Mouse (Mus musculus) stomach, embryonic 14.5 days (tissue): ENCODE data around the gene Gm1673. TPM values are rescaled to one million over a fixed set of nuclear protein-coding genes. Genes with fewer than 3 reads are reported as not detected.

ENCODE experiments used
- ATAC-seq: fragments of 200-750 bp; cut with Nextera tagmentation; 2 replicates; pipeline ENCODE4 v1.8.0; 2017; ENCODE audit warnings: low read depth, moderate TSS enrichment; ENCODE audit not compliant: insufficient number of reproducible peaks, insufficient read depth, low FRiP score
- H3K27ac ChIP-seq: fragments of 300-500 bp; sonication (generic); 2 replicates; pipeline ENCODE4 v1.5.1; 2014; ENCODE audit warnings: mild to moderate bottlenecking, low read length, moderate library complexity, mixed read lengths
- H3K27me3 ChIP-seq: fragments of 300-500 bp; sonication (generic); 2 replicates; pipeline ENCODE4 v1.6.1; 2014; ENCODE audit warnings: low read length, control low read depth, mixed read lengths; ENCODE audit not compliant: control insufficient read depth, insufficient read depth
- H3K36me3 ChIP-seq: fragments of 300-500 bp; sonication (generic); 2 replicates; pipeline ENCODE4 v1.6.1; 2014; ENCODE audit warnings: mild to moderate bottlenecking, control low read depth, low read length, moderate library complexity, mixed read lengths; ENCODE audit not compliant: control insufficient read depth, insufficient read depth
- H3K4me1 ChIP-seq: fragments of 300-500 bp; sonication (generic); 2 replicates; pipeline ENCODE4 v1.6.1; 2014; ENCODE audit warnings: low read length, control low read depth, mixed read lengths; ENCODE audit not compliant: control insufficient read depth, insufficient read depth
- H3K4me2 ChIP-seq: fragments of 300-500 bp; sonication (generic); replicated peaks from 2 replicates; pipeline ENCODE4 v1.6.1; 2014; ENCODE audit warnings: low read depth, low read length, control low read depth
- H3K4me3 ChIP-seq: fragments of 300-500 bp; sonication (generic); 2 replicates; pipeline ENCODE4 v1.5.1; 2014; ENCODE audit warnings: low read depth, low read length, control low read depth
- H3K9ac ChIP-seq: fragments of 300-500 bp; sonication (generic); replicated peaks from 2 replicates; pipeline ENCODE4 v1.6.1; 2014; ENCODE audit warnings: low read depth, mild to moderate bottlenecking, control low read depth, low read length, moderate library complexity, mixed read lengths
- H3K9me3 ChIP-seq: fragments of 300-500 bp; sonication (generic); 2 replicates; pipeline ENCODE4 v1.6.1; 2016; ENCODE audit warnings: low read depth, low read length, control low read depth; ENCODE audit not compliant: control insufficient read depth
- WGBS: fragments of 180-500 bp; shearing (Covaris S2); extraction: QIAGEN DNeasy Blood & Tissue Kit; methylation state at CpG from one replicate; pipeline ENCODE4 v1.1.7; 2014; 5-methylcytosine and 5-hydroxymethylcytosine counted together
- polyA plus RNA-seq: library from polyadenylated mRNA; unstranded; fragments of >200 nt; fragmentation: Nextera tagmentation; extraction: Ambion mirVana; gene quantifications from 2 replicates; pipeline ENCODE4 v1.2.1, GENCODE M21; 2014

Gm1673 gene
- polyA plus RNA-seq, 1 experiment from 2014 or later, result 89.8 TPM

DNA sequence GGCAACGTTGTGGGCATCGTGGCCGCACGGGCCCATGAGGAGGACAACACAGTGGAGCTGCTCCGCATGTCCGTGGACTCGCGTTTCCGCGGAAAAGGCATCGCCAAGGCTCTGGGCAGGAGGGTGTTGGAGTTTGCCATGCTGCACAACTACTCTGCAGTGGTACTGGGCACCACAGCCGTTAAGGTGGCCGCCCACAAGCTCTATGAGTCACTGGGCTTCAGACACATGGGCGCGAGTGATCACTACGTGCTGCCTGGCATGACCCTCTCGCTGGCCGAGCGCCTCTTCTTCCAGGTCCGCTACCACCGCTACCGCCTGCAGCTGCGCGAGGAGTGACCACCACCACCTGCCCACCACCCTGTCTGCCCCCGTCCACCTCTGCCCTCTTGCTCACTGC lies 17.6 kb downstream of the Gm1673 start:
- Histone ChIP-seq H3K4me2 (no peak overlapping the region), H3K9ac (no peak overlapping the region), H3K4me3 (no peak overlapping the region), H3K27me3 (peaks cover 23% of the 10 kb centered on the region), H3K9me3 (no peaks in the 10 kb centered on the region), H3K27ac (no peak overlapping the region), H3K4me1 (peaks cover 6% of the 10 kb centered on the region; the same call in 1 of the 2 replicates), H3K36me3 (no peaks in the 10 kb centered on the region)
- 94% methylated on average over 25 of the region's 25 CpGs for WGBS
- no peak for ATAC-seq

DNA sequence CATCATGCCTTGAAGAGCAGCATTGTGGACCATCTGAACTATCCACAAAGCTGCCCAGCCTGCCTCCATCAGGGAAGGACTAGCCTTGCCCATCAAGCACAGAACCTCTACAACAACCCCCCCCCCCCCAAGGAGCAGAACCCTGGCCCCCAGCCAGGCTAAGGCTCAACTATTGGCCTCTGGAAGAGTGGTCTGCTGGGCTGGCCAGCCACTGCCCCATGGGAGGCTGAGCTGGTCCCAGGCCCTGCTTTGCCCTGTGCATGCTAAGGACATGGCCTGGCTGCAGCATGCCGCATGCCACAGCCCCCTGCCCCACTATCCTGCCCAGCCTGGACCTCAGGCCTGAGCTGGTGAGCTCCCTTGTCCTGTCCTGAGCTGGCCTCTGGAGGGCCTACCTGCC lies 18.2 kb downstream of the Gm1673 start:
- Histone ChIP-seq H3K36me3 (no peaks in the 10 kb centered on the region), H3K4me1 (peaks cover 6% of the 10 kb centered on the region; the same call in 1 of the 2 replicates), H3K27ac (no peak overlapping the region), H3K9me3 (no peaks in the 10 kb centered on the region), H3K27me3 (peaks cover 22% of the 10 kb centered on the region), H3K9ac (no peak overlapping the region), H3K4me2 (no peak overlapping the region), H3K4me3 (no peak overlapping the region)
- 91% methylated on average over 1 of the region's 1 CpGs for WGBS
- ATAC-seq, result no peak

DNA sequence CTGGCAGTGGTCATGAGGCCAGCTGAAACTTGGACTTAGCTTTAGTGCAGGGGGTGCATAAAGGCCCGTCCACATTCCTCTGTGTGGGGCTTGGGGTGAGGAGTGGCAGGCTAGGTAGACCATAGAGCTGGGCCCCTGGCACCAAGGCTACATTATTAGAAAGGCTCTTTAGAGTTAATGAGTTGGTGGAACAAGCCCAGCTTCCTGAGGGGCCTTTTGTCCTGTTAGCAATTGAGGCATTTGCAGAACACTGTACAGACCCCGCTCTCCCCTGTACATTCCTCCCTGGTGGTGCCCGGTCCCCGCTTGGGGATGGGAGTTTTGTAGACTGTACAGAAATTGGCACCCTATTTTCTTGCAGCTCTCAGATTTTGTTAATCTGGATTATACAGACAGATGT lies 19.4 kb downstream of the Gm1673 start:
- H3K27me3 ChIP-seq, result peaks cover 11% of the 10 kb centered on the region
- no peak overlapping the region for H3K27ac ChIP-seq
- no peaks in the 10 kb centered on the region for H3K9me3 ChIP-seq
- WGBS, result 89% methylated on average over 4 of the region's 4 CpGs
- H3K4me2 ChIP-seq, result no peak overlapping the region
- H3K4me3 ChIP-seq, result no peak overlapping the region
- H3K4me1 ChIP-seq, result peaks cover 3% of the 10 kb centered on the region; the same call in 1 of the 2 replicates
- no peak overlapping the region for H3K9ac ChIP-seq
- H3K36me3 ChIP-seq, result no peaks in the 10 kb centered on the region
- ATAC-seq, result no peak

DNA sequence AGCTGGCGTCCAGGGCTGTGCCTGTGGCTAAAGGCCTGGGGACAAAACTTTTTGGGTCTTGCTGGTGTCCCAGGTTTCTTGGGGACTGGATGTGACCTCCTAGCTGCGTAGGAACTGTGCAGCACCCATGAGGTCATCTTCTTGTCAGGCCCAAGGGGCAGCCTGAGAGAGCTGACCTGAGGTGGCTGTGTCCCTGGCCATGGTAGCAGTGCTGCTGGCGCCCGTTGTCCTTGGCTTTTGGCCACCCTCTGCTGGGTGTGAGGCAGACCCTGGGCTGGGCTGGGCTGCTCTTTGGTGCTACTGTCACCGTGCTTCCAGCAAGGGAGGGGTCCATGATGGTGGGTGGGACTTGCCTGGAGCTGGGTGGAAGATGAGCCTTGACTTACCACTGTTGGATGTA lies 21.4 kb downstream of the Gm1673 start:
- Histone ChIP-seq H3K9ac (no peak overlapping the region), H3K4me1 (no peaks in the 10 kb centered on the region), H3K27ac (no peak overlapping the region), H3K4me3 (no peak overlapping the region), H3K36me3 (no peaks in the 10 kb centered on the region), H3K9me3 (no peaks in the 10 kb centered on the region), H3K27me3 (no peaks in the 10 kb centered on the region), H3K4me2 (no peak overlapping the region)
- no peak for ATAC-seq
- 76% methylated on average over 5 of the region's 5 CpGs for WGBS

DNA sequence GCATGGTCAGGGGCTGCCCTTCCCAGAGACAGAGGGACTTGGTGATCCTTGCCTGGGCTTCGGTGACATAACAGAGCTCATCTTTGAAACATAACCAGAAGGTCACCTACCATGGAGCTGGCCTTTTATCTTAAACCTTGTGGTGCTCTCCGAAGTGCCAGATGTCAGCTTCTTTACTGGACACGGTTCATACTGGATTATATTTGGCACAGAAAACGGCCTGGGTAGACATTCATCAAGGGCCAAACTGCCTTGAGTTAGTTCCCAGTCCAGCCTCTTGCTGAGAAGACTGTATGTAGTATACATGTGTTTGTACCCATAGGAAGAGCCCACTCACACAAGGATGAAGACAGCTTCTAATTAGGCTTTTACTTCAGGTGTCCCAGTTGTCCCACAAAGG lies 23.6 kb downstream of the Gm1673 start:
- Histone ChIP-seq H3K36me3 (no peaks in the 10 kb centered on the region), H3K27me3 (no peaks in the 10 kb centered on the region), H3K4me1 (no peaks in the 10 kb centered on the region), H3K27ac (no peak overlapping the region), H3K4me2 (no peak overlapping the region), H3K9ac (no peak overlapping the region), H3K4me3 (no peak overlapping the region), H3K9me3 (no peaks in the 10 kb centered on the region)
- WGBS, result 80% methylated on average over 4 of the region's 4 CpGs
- ATAC-seq, result no peak

DNA sequence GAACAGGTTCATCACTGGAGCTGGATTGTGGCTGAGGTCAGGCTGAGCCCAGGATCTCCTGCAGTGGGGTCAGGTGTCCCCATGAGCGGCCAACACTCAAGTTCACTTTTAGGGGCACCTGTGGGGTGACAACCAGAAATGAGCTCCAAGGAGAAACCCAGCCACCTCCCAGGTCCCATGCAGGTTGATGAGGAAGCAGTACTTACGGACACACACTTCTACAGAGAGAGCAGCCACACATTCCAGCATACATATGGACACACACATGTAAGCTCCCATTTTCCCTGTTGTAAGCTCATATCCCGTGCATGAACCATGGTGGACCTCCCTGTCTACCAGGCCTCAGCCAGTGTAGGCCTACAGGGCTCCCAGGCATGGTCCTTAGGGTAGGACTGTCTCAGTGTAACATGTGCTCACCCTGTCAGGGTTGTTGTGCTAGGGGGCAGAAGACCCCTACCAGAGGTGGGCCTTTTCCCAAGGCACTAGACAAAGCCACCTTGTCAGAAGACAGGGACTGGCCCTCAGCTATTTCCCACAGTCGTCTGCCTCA lies 24.2 kb downstream of the Gm1673 start:
- Histone ChIP-seq H3K27me3 (no peaks in the 10 kb centered on the region), H3K36me3 (no peaks in the 10 kb centered on the region), H3K27ac (no peak overlapping the region), H3K4me1 (no peaks in the 10 kb centered on the region), H3K4me3 (no peak overlapping the region), H3K9me3 (no peaks in the 10 kb centered on the region), H3K4me2 (no peak overlapping the region), H3K9ac (no peak overlapping the region)
- no peak for ATAC-seq
- WGBS, result 84% methylated on average over 4 of the region's 4 CpGs

DNA sequence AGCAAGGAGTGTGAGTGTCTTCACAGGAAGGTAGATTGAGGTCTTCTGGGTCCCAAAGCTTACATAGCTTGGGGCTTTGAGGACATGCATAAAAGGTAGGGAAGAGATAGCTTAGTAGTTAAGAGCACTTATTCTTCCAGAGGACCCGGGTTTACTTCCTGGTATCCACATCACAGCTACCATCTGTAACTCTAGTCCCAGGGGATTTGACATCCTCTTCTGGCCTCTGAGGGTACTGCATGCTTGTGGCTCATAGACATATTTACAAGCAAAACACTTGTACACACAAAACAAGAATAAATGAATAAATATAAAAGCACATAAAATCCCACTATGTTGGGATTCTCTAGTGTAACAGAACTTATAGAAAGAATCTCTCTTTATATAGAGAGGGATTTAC lies 31.4 kb downstream of the Gm1673 start:
- Histone ChIP-seq H3K9me3 (no peaks in the 10 kb centered on the region), H3K36me3 (no peaks in the 10 kb centered on the region), H3K4me1 (no peaks in the 10 kb centered on the region), H3K27ac (no peak overlapping the region), H3K9ac (no peak overlapping the region), H3K27me3 (no peaks in the 10 kb centered on the region), H3K4me3 (no peak overlapping the region), H3K4me2 (no peak overlapping the region)
- ATAC-seq, result no peak
- WGBS, result 61% methylated on average over 1 of the region's 1 CpGs

DNA sequence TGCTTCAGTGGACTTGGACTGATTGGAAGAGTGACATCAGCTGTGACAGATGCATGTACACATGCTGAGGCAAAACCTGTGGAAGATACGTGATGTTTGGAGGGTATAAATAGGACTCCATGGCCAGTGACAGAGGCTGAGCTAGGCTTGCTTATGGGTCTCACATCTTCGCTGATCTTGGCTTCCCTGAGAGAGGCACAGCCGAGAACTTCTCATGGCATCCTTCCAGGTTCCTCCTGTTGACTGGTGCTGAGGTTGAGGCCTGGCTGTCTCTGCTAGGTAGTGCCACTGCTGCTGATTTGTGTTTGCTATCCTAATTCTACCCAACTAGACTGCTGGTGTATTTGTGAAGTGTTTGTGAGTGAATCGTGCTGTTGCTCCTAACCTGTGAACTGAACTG lies 35.7 kb downstream of the Gm1673 start:
- Histone ChIP-seq H3K9me3 (no peaks in the 10 kb centered on the region), H3K27ac (no peak overlapping the region), H3K27me3 (no peaks in the 10 kb centered on the region), H3K4me2 (no peak overlapping the region), H3K4me1 (no peaks in the 10 kb centered on the region), H3K4me3 (no peak overlapping the region), H3K9ac (no peak overlapping the region), H3K36me3 (no peaks in the 10 kb centered on the region)
- WGBS, result 80% methylated on average over 4 of the region's 4 CpGs
- no peak for ATAC-seq

DNA sequence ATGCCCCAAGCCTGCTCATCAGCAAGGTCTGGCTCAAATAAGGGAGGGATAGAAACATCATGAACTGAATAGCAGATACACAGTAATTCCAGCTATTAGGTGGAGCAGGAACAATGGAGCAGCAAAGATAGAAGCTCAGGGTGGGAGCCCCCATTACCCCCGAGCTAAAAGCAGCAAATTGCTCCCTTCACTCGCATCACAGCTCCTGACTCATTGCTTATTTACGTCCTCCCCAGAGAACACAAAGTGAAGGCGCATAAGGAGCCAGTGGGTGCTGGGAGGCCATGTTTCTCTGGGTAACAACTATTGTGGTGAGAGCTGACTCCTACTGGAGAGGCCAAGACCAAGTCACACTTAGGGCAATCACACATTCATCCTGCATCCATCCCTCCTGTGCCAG lies 46.9 kb downstream of the Gm1673 start:
- Histone ChIP-seq H3K27me3 (no peaks in the 10 kb centered on the region), H3K4me3 (no peak overlapping the region), H3K36me3 (no peaks in the 10 kb centered on the region), H3K9me3 (no peaks in the 10 kb centered on the region), H3K9ac (no peak overlapping the region), H3K4me2 (no peak overlapping the region), H3K27ac (no peak overlapping the region), H3K4me1 (no peaks in the 10 kb centered on the region)
- WGBS, result 70% methylated on average over 4 of the region's 4 CpGs
- ATAC-seq, result no peak
